Mouse (Mus musculus) liver, embryonic 14.5 days (tissue): ENCODE measurements around the gene Ttc9. TPM values are rescaled to one million over a fixed set of nuclear protein-coding genes. Genes with fewer than 3 reads are reported as not detected.

Experiments used
- ATAC-seq: fragments of 200-750 bp; cut with Nextera tagmentation; 2 replicates; pipeline ENCODE4 v1.8.0; 2017; ENCODE audit warnings: moderate number of reproducible peaks, mild to moderate bottlenecking, moderate library complexity; ENCODE audit not compliant: insufficient read depth
- DNase-seq, 3 experiments: peaks; one replicate each; pipeline ENCODE4 v3.0.0-alpha.2; 2012 to 2013; ENCODE audit warnings: low read depth in 3 of 3, low spot score in 3 of 3
- H3K27ac ChIP-seq: fragments of 300-500 bp; sonication (generic); 2 replicates; pipeline ENCODE4 v1.5.1; 2014; ENCODE audit warnings: moderate library complexity, mild to moderate bottlenecking, control low read depth, inconsistent platforms
- H3K27me3 ChIP-seq: fragments of 300-500 bp; sonication (generic); 2 replicates; pipeline ENCODE4 v1.6.1; 2014; ENCODE audit warnings: mild to moderate bottlenecking, low read length, moderate library complexity; ENCODE audit not compliant: control insufficient read depth, insufficient read depth
- H3K36me3 ChIP-seq: fragments of 300-500 bp; sonication (generic); replicated peaks from 2 replicates; pipeline ENCODE4 v1.6.1; 2014; ENCODE audit warnings: low read depth; ENCODE audit not compliant: control insufficient read depth, insufficient read depth
- H3K4me1 ChIP-seq, 2 experiments: fragments of 200-500 bp in 1 of 2; fragments of 300-500 bp in 1 of 2; sonication (generic) in 1 of 2; replicated peaks; 2 replicates each; pipeline ENCODE4 v1.6.1; 2012 to 2014; ENCODE audit warnings: antibody characterized with exemption in 1 of 2, inconsistent platforms in 1 of 2, low read length in 1 of 2; ENCODE audit not compliant: control insufficient read depth in 2 of 2, insufficient read depth in 2 of 2
- H3K4me2 ChIP-seq: fragments of 300-500 bp; sonication (generic); 2 replicates; pipeline ENCODE4 v1.6.1; 2014; ENCODE audit warnings: low read depth, mild to moderate bottlenecking, control low read depth, moderate library complexity
- H3K4me3 ChIP-seq, 2 experiments: fragments of 200-500 bp in 1 of 2; fragments of 300-500 bp in 1 of 2; sonication (generic) in 1 of 2; 2 replicates each; pipeline ENCODE4 v1.5.1; 2012 to 2014; ENCODE audit warnings: low read depth in 2 of 2, low read length in 2 of 2, mild to moderate bottlenecking in 2 of 2, control low read depth in 1 of 2, inconsistent platforms in 1 of 2, moderate library complexity in 1 of 2; ENCODE audit not compliant: insufficient read depth in 1 of 2
- H3K9ac ChIP-seq: fragments of 300-500 bp; sonication (generic); replicated peaks from 2 replicates; pipeline ENCODE4 v1.6.1; 2014; ENCODE audit warnings: mild to moderate bottlenecking, control low read depth, moderate library complexity
- H3K9me3 ChIP-seq: fragments of 300-500 bp; sonication (generic); 2 replicates; pipeline ENCODE4 v1.6.1; 2016; ENCODE audit warnings: low read length, mixed read lengths; ENCODE audit not compliant: control insufficient read depth
- CTCF ChIP-seq: IDR thresholded peaks from 2 replicates; pipeline ENCODE4 v1.5.1; 2016; ENCODE audit warnings: antibody characterized with exemption, low read depth, control low read depth
- EP300 ChIP-seq: IDR thresholded peaks from 2 replicates; pipeline ENCODE4 v1.6.1; 2016; ENCODE audit warnings: antibody characterized with exemption, low read depth
- WGBS: fragments of 180-500 bp; shearing (Covaris S2); extraction: QIAGEN DNeasy Blood & Tissue Kit; methylation state at CpG from one replicate; pipeline ENCODE4 v1.1.7; 2014; ENCODE audit not compliant: insufficient replicate concordance; 5-methylcytosine and 5-hydroxymethylcytosine counted together
- polyA plus RNA-seq, 2 experiments: library from polyadenylated mRNA; depleted of rRNA in 1 of 2; stranded (reverse) in 1 of 2; unstranded in 1 of 2; fragments of >200 nt; fragmentation: Nextera tagmentation in 1 of 2; extraction: Ambion mirVana in 1 of 2; gene quantifications; 2 replicates each; pipeline versions ENCODE4 v1.2.1 to v1.2.3; 2012 to 2014

The Ttc9 gene
- polyA plus RNA-seq, 2 experiments, result 0.02 to 0.05 TPM

DNA sequence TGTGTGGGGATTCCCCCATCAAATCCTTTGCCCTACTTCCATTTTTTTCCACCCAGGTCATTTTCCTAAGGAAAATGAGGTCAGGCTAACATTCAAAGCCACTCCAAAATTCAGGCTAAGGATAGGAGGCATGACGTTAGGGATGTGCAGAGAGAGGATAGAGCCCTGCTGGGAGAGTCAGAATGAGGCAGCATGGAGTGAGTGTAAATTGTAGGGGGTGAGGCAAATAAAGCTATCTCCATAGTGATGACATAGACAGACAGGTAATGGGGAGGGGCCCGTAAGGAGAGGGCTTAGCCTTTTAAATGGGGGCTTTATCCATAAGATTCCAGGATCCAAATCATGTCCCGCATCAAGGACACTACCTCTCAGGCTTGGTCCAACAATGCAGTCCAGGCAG lies 54.9 kb downstream of the Ttc9 start:
- no peaks in the 10 kb centered on the region for H3K27me3 ChIP-seq
- no peaks in the 10 kb centered on the region for H3K9me3 ChIP-seq
- no peaks in the 10 kb centered on the region for H3K36me3 ChIP-seq
- ATAC-seq, result no peak
- TF ChIP-seq EP300, result no peak
- H3K27ac ChIP-seq, result no peak overlapping the region
- no peak for DNase-seq
- WGBS, result 43% methylated on average over 3 of the region's 3 CpGs
- no peak overlapping the region for H3K4me2 ChIP-seq
- H3K4me3 ChIP-seq, result no peak overlapping the region
- no peak overlapping the region for H3K9ac ChIP-seq
- 0 out of 4 replicates have a peak, but pooled peaks cover 0 to 2% of the 10 kb centered on the region in 2 experiments for H3K4me1 ChIP-seq

DNA sequence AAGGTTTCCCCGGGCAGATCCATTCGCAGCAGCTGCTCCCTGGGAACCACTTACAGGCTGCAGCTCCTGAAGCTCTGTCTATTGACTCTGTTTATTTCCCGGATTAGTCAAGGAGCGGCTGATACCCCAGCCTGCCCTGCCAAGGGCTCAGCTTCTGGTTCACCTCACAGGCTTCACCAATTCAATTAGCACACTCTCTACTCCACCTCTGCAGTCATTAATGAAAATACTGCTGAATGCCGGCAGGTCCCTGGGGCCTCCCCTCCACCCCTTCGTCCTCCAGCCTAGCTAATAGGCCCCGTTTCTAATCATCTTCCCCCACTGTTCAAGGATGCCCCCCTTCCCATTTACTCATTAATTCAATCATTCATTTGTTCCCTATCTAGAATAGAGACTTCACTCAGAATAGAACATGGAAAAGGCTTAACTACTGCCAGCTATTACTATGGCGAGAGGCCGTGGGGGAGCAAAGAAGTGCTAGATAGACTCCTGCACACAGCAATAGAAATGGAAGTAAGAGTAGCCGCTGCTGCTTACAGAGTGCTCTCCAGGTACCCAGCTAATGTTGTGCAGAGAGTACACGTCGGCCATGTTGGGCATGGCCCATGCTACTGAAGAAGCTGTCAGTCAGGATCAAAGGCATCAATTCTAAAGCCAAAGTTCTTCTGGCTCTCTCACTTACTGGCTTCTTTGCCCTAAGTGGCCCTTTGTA lies 55.5 kb downstream of the Ttc9 start:
- H3K9ac ChIP-seq, result no peak overlapping the region
- ATAC-seq (no peak), DNase-seq (no peak)
- H3K27me3 ChIP-seq, result no peaks in the 10 kb centered on the region
- H3K4me2 ChIP-seq, result no peak overlapping the region
- no peaks in the 10 kb centered on the region for H3K9me3 ChIP-seq
- H3K4me1 ChIP-seq, result no peaks in the 10 kb centered on the region
- WGBS, result 58% methylated on average over 12 of the region's 12 CpGs
- H3K4me3 ChIP-seq, result no peak overlapping the region
- no peaks in the 10 kb centered on the region for H3K36me3 ChIP-seq
- H3K27ac ChIP-seq, result no peak overlapping the region
- TF ChIP-seq CTCF, result no peak
- no peak for TF ChIP-seq EP300

DNA sequence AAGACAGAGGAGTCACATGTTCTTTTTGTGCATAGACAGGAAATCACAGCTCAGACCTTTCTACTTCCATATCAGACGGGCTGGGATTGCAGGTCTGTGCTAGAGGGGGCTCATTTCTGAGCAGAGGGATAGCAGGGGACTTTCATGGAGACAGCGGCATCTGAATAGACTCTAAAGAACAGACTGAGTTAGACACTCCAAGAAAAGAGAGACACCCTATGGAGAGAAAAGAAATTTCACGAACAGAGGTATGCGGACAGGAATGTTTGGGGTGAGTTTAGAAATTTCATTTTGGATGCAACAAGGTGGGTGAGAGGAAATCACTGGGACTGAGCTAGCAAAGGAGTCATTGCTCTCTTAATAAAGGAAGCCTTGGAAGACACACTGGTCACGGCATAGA lies 56.8 kb downstream of the Ttc9 start:
- ATAC-seq (no peak), DNase-seq (no peak)
- Histone ChIP-seq H3K9me3 (no peaks in the 10 kb centered on the region), H3K36me3 (no peaks in the 10 kb centered on the region), H3K9ac (no peak overlapping the region), H3K27me3 (no peaks in the 10 kb centered on the region), H3K4me2 (no peak overlapping the region), H3K27ac (no peak overlapping the region), H3K4me1 (no peaks in the 10 kb centered on the region), H3K4me3 (no peak overlapping the region)
- TF ChIP-seq EP300 (no peak), CTCF (no peak)
- 72% methylated on average over 5 of the region's 5 CpGs for WGBS

DNA sequence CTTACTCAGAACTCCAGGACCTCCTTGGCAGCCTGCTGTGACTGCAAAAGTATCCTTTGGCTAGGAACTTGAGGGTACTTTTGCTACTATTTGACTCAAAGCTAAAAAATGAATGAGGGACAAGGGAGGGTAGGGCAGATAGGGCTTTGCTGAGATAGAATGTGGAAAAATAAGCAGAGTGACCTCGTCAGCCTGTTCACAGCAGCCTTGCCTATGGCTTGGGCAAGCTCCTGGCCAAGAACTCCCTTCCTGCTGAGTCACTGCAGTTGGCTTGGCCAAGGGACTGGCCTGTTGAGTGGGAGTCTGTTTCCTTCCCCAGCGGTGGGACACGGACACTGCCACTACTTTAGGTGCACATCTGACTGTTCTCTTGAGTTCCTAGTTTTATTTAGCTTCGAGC lies 57.5 kb downstream of the Ttc9 start:
- Histone ChIP-seq H3K4me2 (no peak overlapping the region), H3K36me3 (no peaks in the 10 kb centered on the region), H3K4me1 (no peaks in the 10 kb centered on the region), H3K27me3 (no peaks in the 10 kb centered on the region), H3K9ac (no peak overlapping the region), H3K9me3 (no peaks in the 10 kb centered on the region), H3K27ac (no peak overlapping the region), H3K4me3 (no peak overlapping the region)
- no peak for TF ChIP-seq CTCF
- TF ChIP-seq EP300, result no peak
- no peak for DNase-seq
- WGBS, result 36% methylated on average over 4 of the region's 4 CpGs
- ATAC-seq, result no peak

DNA sequence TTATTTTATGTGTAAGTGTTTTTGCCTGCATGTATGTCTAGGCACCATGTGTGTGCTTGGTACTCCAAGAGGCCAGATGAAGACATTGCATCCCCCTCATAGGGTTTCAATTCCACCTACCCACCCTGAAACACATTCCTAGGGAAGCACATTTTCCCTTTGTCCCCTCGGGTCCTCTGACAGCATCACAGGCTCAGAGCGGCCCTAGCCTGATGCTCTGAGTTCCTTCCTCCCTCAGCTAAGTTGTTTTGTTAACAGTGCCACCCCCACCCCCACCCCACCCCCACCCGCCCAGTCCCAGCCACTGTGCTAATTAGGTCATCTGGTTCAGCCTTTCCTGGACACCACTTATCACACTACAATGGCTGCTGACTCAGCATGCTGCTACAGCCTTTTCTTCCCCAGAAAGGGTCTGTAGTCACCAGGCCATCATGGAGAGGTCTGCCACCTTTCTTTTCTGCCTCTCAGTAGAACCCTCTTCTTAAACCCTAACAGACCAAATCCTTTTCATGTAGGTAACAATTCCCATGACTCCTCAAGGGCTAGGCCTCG lies 58.5 kb downstream of the Ttc9 start:
- Histone ChIP-seq H3K27me3 (no peaks in the 10 kb centered on the region), H3K9me3 (no peaks in the 10 kb centered on the region), H3K4me2 (no peak overlapping the region), H3K9ac (no peak overlapping the region), H3K36me3 (no peaks in the 10 kb centered on the region), H3K27ac (no peak overlapping the region), H3K4me3 (no peak overlapping the region), H3K4me1 (no peaks in the 10 kb centered on the region)
- DNase-seq (no peak), ATAC-seq (no peak)
- 31% methylated on average over 4 of the region's 4 CpGs for WGBS
- TF ChIP-seq EP300 (no peak), CTCF (no peak)
